Mouse (Mus musculus): ENCODE data around the gene Arid5b.

The Arid5b gene

DNA sequence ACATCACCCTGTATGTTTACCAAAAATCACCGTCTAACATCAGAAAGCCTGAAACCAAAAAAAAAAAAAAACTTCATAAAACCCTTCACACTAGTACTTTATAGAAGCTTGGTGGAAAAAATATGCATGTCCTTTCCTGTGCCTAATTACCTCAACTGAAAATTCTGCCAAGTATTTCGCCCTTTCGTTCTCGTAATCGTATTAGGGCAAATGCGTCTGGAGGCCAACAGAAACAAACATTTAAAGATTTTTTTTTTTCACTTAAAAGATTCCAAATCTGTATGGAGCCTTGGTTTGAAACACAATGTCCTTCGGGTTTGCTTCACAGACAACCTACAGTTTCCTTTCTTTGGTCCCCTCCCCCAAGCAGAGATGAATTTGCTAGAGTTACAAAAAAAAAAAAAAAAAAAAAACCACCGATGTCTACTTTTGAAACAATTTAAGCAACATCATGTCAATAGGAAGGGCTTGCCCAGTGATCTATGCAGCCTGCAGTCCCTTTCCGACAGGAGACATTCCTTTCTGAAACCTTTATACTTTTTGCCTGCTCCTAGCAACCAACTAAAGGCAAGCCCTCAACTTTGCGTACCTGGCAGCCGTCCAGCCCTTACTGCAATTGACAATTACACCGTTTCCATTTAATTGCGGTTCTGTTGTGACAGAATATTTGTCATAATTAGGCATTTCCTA lies 86.7 kb downstream of the Arid5b start:
- DNase-seq: no peak

DNA sequence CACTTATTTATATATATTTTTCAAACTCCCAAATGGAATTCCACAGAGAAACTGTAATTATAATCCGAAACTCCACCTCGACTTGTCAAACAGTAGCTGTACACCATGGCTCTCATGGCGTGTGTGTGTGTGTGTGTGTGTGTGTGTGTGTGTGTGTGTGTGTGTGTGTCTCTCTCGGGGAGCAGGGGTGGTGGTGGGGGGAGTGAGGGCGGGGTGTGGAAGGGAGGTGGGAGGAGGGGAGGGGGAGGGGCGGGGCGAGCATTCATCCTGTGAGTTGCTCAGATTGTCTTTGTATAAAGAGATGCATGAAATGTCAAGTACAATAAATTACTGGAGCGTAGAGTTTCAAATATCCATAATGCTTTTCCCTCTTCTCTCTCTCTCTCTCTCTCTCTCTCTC lies 87.4 kb downstream of the Arid5b start:
- no peak for DNase-seq

DNA sequence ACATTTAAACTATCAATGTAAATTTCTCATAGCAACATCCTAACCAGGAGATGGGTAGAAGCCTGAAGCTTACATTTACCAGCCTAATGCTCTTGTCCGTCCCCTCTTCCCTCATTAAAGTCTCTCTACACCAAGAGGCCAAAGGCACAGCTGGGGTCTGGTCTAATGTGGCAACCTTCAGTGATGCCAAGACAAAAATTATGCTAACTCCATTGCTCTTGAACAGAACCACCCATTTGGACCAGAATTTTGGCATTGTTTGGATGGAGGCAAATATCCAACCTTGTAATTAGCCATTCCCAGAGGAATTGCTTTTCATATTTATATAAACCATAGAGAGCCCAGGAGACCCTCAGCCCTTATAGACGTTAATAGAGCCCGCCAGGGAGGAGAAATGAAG lies 88.7 kb downstream of the Arid5b start:
- no peak for DNase-seq

DNA sequence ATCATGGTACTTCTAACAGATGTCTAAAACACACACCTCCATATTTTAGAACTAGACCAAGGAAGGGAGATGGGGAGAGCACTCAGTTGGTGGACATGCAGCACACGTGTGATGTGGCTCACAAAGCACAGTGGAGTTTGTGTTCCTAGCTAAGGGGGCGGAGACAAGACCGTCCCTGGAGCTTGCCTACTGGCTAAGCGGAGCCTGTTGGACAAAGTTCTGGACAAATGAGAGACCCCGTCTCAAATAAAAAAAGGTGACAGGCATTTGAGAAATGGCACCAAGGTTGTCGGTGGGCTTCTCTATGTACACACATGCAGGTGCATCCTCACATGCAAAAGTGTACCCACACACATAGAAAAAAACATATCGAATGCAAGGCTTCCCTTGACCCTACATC lies 95.4 kb downstream of the Arid5b start:
- no peak for DNase-seq

DNA sequence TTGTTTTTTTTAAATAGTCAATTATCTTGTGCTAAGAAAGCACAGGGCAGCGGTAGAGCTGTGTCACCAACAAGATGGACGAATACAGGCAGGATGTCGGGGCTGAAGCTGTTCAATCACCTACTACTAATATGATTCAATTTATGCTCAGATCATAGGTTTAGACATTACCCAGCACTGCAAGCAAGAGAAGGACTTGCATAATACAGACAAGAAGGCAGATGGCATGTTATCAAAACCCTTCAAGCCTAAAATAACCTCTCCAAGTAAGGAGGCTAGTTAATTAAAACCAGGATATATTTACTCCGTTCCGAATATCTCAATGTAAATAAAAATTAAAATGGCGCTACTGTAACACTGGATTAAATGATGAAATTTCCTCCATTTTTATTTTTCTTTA lies 96.3 kb downstream of the Arid5b start:
- no peak for DNase-seq

DNA sequence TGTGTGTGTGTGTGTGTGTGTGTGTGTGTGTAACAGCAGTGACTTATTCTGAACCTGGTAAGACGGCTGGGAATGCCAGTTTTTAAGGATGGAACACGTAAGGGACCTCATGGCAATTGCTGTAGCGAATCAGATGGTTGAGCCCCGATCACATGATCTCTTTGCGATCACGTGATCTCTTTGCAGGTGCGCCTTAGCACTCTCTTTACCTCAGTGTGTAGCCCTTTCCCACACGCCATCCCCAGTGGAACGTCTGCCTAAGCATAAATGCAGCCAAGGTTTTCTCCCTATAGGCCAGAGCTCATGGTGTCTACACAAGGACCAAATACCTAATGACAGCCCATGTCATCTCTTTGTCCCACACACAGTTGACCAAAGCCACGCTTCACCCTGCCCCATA lies 97.4 kb downstream of the Arid5b start:
- DNase-seq: no peak

DNA sequence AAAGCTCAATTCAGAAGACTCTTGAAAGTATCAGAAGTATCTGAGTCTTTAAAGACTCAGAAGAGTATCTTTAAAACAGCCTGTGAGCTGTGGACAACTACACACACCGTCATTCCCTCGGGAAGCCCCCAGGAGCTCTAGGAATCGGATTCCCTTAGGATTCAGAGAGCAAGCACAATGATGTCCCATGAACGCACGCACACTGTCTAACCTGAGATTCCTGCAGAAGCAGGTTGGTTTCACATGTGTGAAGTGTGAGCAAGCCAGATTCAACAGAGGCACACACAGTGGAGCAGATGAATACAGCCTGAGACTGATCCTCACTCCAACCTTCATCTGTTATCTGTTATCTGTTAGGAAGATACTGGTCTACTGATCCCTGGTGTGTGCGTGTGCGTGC lies 97.8 kb downstream of the Arid5b start:
- no peak for DNase-seq

DNA sequence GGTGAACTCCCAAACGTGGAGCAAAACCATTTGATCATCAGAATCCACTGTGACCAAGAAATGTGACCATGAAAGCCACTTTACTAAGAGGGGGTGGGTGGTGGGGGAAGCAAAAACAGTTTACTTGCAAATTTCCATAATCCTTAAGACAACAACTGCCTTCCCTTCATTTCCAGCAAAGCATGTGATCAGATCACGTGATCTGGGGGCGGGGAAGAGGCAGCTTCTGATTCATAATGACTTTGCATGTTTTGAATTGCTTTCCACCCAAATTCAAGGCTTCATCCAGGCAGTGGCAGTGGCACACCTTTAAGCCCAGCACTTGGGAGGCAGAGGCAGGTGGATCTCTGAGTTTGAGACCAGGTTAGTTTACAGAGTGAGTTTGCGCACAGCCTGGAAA lies 98.4 kb downstream of the Arid5b start:
- no peak for DNase-seq

DNA sequence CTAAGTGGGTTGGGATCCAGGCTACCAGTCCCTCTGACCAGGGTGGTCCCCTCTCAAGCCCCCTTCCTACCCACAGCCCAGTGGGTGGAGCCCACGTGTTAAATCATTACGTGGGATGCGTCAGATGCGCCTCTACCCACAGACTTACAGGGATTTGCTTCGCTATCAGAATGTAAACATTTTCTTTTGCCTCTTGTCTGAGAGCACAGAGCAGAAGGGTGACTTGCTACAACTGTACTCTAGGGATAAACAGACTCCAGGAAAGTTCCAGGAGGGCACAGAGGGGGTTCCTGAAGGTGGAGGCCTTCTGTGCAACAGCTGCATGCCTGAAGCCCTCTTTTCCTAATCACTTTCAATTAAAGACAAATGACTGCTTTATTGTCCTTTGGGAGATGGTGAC lies 98.8 kb downstream of the Arid5b start:
- DNase-seq: no peak

DNA sequence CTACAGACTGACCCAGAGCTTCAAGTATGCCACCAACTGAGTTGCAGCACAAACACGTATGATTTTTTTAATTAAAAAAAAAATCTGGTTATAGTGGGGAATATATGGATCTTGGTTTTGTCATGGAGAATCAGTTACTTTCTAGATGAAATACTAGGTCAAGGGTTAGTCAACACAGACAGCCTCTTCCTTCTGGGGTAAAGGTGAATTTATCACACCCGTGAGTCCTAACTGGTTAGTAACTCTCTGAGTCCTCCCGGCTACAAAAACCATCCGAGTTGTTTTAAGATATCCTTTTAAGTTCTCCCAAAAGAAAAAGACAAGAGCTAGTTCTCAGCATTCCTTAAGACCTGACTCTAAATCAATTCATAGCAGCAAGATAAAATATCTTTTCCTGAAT lies 99.2 kb downstream of the Arid5b start:
- DNase-seq: no peak

DNA sequence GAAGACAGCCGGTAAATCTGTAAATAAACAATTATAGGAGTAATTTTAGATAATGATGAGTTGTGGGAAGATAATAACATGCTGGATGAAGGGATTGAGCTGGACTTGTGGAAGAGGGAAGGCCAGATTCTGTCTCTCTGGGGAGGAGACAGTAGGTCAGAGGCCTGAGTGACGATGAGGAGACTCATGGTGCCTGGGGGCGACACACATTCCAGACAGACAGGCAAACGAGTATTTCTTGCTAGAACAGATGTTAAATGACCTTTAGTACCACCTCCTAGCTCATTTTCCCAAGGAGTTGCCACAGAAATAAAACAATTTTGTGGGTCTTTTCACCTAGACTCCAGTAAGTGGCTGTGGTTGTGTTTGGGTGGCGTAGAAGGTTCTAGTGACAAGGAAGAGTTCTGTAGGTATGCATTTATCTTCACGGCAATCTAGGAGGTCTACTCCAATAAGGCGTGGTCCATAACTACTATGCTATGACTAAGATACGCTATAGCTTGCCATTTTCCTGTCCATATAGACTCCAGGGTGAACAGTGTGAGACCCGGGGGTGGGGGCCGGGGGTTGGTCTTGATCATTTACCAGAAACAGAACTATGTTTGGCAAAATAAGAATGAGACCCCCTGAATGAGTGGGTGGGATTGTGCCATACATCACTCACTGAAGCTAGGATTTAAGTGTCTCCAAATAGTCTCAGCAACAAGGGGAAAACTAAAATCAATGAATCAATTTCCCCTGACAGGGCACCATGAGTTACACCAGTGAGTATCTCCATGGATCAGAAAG lies 100.6 kb downstream of the Arid5b start:
- DNase-seq: no peak

DNA sequence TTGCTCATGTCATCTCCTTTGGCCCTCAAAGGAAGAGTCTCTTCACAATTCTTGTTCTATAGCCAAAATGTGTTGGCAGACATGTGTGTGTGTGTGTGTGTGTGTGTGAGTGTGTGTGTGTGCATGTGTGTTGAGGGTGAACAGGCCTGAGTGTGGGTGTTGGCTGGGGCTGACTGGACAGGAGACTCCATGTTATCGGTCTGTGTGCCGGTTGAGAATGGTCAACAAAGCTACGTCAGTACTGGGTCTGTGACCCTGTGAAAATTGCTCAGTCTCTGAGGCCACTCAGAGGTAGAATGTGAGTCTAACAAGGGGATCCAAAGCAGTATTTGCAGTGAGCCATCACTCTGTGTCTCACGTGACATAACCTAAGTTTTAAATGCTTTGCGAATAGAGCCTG lies 102.7 kb downstream of the Arid5b start:
- no peak for DNase-seq

DNA sequence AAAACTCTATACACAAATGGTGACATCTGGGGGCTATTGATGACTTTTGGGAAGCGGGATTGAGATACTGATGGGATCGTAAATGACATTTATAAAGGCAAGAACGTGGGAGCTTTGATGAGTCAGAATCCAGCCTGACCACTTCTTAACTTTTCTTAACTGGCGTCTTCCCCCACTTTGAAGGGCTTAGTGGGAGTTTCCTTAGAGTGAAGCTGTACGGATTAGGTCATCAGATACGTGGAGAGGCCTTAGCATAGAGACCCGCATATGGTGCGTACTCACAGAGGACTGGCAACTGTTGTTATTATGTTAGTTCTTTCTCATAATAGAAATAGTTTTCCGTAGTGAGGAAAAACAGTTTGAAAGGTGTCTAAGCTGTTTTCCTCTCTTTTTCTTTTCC lies 104.9 kb downstream of the Arid5b start:
- DNase-seq: no peak

DNA sequence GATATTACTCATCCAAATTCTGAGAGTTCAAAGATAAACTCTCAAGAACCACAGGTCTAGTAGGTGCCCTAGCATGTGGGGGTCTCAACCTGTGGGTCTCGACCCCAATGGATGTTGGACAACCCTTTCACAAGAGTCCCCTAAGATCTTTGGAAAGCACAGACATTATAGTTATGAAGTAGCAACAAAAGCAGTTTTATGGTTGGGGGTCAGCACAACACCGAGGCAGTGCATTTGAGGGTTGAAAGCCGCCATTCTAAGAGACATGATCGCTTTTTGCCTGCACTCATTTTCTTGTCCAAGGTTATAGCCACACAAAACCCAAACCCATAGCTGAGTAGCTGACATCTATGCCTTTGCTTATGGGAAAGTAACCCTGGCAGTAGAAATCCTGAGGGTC lies 105.6 kb downstream of the Arid5b start:
- DNase-seq: no peak

DNA sequence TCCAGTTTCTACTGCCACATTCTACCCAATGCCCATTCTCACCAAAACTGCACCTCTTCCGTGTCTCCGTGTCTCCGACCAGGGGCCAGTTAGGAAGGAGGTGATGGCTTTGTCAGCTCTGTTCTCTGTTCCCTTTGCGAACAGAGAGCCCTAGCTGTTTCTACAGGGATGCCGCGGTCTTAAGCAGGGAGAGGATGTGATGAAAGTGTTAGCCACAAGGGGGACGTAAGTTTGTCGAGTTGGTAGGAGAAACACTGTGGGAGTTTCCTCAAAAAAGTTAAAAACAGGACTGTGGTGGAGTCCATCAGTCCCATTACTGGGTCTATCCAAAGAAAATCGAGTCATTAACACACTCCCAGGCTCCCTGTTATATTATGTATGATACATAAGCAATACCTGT lies 106.6 kb downstream of the Arid5b start:
- no peak for DNase-seq

DNA sequence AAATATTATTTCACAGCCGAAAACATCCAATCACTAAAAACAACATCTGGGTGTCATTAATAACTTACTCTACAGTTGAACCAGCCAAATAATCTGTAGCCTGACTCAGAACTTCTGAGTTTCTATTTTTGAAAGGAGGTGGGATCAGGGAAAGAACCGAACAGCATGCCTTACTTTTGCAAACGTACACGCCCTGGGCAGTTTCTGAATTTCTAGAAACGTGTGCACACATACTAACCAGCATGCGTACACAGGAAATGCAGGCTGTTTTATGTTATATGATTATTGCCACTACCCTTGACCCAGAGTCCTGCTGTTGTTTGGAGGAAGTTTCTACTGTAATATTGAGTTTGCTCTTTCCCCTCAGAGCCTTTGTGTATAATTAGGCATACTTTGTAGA lies 109.9 kb downstream of the Arid5b start:
- no peak for DNase-seq

DNA sequence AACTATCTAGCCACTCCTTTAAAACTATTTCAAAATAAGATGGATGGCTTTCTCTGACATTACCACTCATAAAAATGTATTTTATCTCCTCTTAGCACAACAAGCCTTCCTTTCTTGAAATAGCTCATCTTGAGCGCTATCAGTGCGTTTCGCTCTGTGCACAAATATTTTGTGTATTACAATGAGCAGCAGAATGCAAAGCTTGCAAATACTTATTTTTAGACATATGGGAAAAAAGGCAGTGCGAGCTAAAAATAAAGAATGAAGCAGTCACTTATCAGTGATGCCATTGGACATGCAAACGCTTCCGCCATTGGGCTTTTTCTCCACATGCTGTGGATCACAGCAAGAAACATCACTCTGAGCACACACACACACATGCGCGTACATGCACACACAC lies 110.4 kb downstream of the Arid5b start:
- no peak for DNase-seq

DNA sequence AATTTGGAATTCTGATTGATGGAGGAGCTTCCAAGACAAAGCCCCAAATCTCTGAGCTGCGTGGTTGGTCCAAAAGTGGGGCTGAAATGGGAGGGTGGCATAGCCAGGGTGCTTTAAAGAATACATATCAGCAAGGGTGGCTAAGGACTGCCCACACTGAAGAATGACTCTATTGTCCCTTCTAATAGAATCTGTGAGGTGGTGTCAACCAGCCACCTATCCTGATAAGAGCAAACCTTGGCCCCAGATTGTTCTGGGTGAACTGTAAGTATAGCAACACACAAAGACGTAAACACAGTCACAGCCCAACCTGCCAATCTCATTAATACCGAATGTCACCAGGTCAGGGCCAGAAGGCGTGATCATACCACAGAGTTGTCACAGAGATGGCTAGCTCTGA lies 111.4 kb downstream of the Arid5b start:
- DNase-seq: no peak

DNA sequence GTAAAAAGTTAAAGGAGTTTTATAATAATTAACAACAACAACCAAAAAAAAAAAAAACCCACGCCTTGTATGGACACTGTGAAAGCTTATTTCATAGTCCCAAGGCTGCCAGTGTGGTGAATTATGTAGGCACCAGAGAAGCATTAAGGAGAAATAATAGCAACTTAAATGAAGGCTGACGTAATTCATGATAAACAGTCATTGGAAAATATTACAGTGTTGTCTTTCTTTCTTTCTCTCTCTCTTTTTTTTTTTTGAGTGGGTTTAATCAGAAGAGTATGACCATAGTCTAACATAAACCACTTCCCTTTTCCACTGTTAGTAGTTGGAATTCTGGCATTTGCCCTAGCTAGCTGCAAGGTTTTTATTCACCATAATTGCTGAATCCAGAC lies 111.8 kb downstream of the Arid5b start:
- no peak for DNase-seq

DNA sequence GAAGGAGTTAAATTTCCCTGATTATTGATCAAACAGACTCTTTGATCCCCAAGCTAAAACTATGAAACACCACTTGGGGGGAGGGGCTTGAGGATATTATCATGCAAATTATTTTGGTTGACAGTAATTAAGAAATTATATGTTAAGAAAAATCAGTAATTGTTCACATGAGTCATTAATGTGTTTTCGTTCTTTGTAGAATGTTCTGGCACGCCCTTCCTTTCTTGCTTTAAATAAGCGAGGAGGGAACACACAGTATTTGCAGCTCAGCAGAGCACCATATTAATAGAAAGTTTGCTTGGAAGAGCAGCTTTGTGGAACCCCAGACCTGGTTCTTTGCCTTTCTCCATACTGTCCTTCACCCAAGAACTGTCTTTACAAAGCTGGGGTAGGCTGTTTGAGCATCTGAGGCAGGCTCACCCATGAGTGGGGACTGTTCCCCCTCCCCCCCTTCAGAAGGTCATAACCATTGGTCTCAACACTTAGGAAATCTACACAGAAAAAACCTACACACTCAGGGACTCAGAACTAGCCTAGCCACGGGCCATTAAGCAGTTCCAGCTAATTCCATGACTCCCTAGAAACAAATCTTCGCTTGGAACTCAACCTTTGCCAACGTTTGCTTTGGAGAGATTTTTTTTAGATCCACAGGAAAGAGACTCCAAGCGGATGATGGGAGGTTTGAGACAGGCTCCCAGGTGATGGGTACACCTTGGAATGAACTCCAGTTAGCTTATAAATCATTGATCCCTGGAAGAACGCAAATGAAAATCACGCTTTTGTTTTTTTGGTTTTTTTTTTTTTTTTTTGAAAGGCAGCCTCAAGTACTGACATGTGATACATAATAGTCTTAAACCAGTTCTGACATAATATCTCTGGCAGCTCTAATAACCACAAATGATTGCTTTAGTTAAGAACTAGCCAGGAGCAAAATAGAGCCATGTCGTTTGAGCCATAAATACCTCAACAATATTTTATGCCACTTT lies 112.5 kb downstream of the Arid5b start:
- DNase-seq: no peak

DNA sequence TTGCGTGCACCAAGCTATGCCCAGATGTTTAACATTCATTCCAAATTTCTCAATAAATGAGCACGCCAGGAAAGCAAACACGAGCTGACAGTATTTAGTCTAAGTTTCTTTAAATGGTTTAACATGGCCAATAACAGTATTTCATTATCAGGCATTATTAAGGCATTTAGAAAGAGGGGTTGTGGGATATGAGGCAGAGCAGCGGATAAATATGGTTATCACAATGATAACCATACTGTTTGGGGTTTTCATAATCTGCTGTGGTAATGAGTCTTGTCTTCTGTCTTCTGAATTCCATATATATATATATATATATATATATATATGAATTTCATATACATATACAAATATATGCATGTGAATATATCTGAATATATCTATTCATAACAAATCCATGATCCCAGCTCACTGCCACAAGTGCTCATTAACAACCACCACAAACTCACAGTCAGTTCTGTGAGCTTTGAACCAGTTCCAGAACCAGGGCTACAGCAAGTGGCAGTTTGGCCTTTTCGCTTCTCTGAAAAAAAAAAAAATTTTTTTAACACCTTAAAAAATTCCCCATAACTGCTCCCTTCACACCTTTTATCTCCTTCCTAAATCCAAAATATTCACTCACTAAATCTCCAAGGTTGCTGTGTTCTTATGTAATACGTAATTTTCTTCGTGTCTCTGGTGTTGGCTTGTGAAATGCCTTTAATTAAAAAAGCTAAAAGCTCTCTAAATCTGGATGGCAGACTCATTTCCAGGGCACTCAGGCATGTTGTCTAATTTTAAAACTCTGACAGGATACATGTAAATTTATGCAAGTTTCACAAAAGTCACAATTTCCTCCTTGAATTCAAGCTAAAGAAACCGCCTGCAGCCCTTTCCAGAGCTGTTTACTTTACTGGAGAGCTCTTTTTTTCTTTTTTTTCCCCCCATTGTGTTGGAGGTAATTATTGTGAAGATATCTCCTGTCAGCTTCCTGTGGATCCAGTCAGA lies 113.5 kb downstream of the Arid5b start:
- peak; percentile 55 for DNase-seq

DNA sequence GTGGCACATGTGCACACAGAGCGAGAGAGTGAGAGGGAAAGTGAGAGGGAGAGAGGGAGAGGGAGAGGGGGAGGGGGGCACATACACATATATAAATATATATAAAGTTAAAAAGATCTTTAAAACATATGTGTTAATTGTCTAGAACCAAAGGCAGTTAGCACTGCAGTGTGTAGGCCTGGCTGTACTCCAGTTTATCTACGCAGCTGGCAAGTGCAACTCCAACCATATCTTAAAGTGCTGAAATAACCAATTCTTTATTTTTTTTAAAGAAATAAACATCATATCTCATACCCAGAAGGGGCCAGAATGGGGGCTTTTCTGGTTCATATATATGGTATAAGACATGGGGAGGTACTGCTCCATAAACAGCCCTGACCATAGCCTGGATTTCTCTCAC lies 114.4 kb downstream of the Arid5b start:
- DNase-seq: no peak
